Mouse (Mus musculus) forebrain, embryonic 14.5 days (tissue): ENCODE data around the gene Klk1b11. TPM values are rescaled to one million over a fixed set of nuclear protein-coding genes. Genes with fewer than 3 reads are reported as not detected.
"Not testable (repeated sequence)": the region's sequence is repeated elsewhere in the genome, so short reads cannot be mapped to it uniquely, and the experiment has no call there.

Experiments
- ATAC-seq: fragments of 200-750 bp; cut with Nextera tagmentation; 2 replicates; pipeline ENCODE4 v1.8.0; 2017; ENCODE audit warnings: mild to moderate bottlenecking, moderate library complexity
- DNase-seq: peaks from one replicate; pipeline ENCODE4 v3.0.0-alpha.2; 2015; ENCODE audit warnings: low spot score
- H3K27ac ChIP-seq: fragments of 300-500 bp; sonication (generic); 2 replicates; pipeline ENCODE4 v1.5.1; 2014; ENCODE audit warnings: low read depth, mild to moderate bottlenecking, control low read depth, low read length, moderate library complexity
- H3K27me3 ChIP-seq: fragments of 300-500 bp; sonication (generic); replicated peaks from 2 replicates; pipeline ENCODE4 v1.6.1; 2014; ENCODE audit warnings: low read length, control low read depth, mixed read lengths; ENCODE audit not compliant: control insufficient read depth, insufficient read depth
- H3K36me3 ChIP-seq: fragments of 300-500 bp; sonication (generic); 2 replicates; pipeline ENCODE4 v1.6.1; 2014; ENCODE audit warnings: low read length, control low read depth; ENCODE audit not compliant: control insufficient read depth, insufficient read depth
- H3K4me1 ChIP-seq: fragments of 300-500 bp; sonication (generic); 2 replicates; pipeline ENCODE4 v1.6.1; 2014; ENCODE audit warnings: antibody characterized with exemption, low read length, control low read depth; ENCODE audit not compliant: control insufficient read depth, insufficient read depth
- H3K4me2 ChIP-seq: fragments of 300-500 bp; sonication (generic); 2 replicates; pipeline ENCODE4 v1.6.1; 2014; ENCODE audit warnings: mild to moderate bottlenecking, control low read depth, low read length
- H3K4me3 ChIP-seq: fragments of 300-500 bp; sonication (generic); 2 replicates; pipeline ENCODE4 v1.5.1; 2014; ENCODE audit warnings: low read depth, low read length, control low read depth
- H3K9ac ChIP-seq: fragments of 300-500 bp; sonication (generic); 2 replicates; pipeline ENCODE4 v1.6.1; 2014; ENCODE audit warnings: mild to moderate bottlenecking, low read length, control low read depth, moderate library complexity
- H3K9me3 ChIP-seq: fragments of 300-500 bp; sonication (generic); replicated peaks from 2 replicates; pipeline ENCODE4 v1.6.1; 2016; ENCODE audit warnings: low read length, control low read depth, mixed read lengths; ENCODE audit not compliant: control insufficient read depth
- WGBS: fragments of 180-500 bp; shearing (Covaris S2); extraction: QIAGEN DNeasy Blood & Tissue Kit; methylation state at CpG from one replicate; pipeline ENCODE4 v1.1.7; 2014; 5-methylcytosine and 5-hydroxymethylcytosine counted together
- polyA plus RNA-seq: library from polyadenylated mRNA; unstranded; fragments of >200 nt; fragmentation: Nextera tagmentation; extraction: Ambion mirVana; gene quantifications from 2 replicates; pipeline ENCODE4 v1.2.1, GENCODE M21; 2014

Klk1b11 gene
- not detected in 2 replicates for polyA plus RNA-seq

DNA sequence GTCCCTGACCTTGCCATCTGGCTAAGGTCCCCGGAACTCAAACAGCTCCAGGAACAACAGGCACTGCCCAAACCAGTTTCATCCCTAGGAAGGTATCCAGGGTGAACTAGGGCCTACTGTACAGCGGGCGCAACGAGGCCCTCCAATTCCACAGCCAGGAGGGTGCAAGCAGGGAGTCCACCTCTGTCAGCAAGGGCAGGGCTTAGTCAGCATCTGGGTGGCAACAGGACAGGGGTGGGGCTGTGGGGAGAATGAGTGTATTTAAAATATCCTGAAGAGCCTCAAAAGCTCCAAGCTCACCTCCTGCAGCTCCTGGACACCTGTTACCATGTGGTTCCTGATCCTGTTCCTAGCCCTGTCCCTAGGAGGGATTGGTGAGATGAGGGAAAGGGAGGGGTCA, at the start of gene Klk1b11:
Gene Klk1b11, plus strand, starts transcription at position 301 of the 400 bp plus-strand sequence.
- not testable (repeated sequence) for H3K4me2 ChIP-seq, DNase-seq, ATAC-seq, H3K27me3 ChIP-seq, H3K4me1 ChIP-seq, H3K9me3 ChIP-seq, H3K36me3 ChIP-seq, H3K4me3 ChIP-seq, H3K9ac ChIP-seq, H3K27ac ChIP-seq
- WGBS = 89% methylated on average over 4 of the region's 4 CpGs

DNA sequence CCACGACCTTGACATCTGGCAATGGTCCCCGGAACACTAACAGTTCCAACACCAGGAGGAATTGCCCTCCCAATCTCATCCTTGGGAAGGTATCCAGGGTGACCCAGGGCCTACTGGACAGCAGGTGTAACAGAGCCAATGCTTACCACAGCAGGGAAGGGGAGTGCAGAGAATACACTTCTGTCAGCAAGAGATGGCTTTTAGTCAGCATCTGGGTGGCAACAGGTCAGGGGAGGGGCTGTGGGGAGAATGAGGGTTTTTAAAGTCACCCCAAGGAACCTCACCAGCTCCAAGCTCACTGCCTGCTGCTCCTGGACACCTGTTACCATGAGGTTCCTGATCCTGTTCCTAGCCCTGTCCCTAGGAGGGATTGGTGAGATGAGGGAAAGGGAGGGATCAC, 45.3 kb upstream of the Klk1b11 start, which contains the start of gene Klk1b8:
Gene Klk1b8, plus strand, starts transcription at position 301 of the 400 bp plus-strand sequence.
- Histone ChIP-seq H3K9me3 (no peaks in the 10 kb centered on the region), H3K9ac (no peak within 1 kb of the TSS), H3K4me2 (no peak within 1 kb of the TSS), H3K4me1 (no peaks in the 10 kb centered on the region), H3K27ac (no peak within 1 kb of the TSS), H3K36me3 (no peaks in the 10 kb centered on the region), H3K4me3 (no peak within 1 kb of the TSS), H3K27me3 (no peaks in the 10 kb centered on the region)
- 79% methylated on average over 2 of the region's 2 CpGs for WGBS
- ATAC-seq = no peak
- DNase-seq = no peak

DNA sequence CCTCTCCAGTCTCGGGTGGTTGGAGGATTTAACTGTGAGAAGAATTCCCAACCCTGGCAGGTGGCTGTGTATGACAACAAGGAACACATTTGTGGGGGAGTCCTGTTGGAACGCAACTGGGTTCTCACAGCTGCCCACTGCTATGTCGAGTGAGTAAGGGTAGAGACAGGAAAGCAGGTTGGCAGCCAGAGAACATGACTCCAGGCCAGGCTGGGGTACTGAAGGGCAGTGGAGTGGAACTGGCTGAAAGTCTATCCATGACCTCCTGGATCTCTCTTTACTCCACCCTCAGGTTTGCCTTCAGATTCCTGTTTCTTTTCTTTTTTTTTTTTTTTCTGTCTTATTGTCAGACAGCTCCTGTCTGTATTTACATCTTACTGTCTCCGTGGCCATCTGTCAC, 43.0 kb upstream of the Klk1b11 start:
- DNase-seq (no peak), ATAC-seq (no peak)
- Histone ChIP-seq H3K4me2 (no peak overlapping the region), H3K4me1 (no peaks in the 10 kb centered on the region), H3K36me3 (no peaks in the 10 kb centered on the region), H3K4me3 (no peak overlapping the region), H3K9me3 (no peaks in the 10 kb centered on the region), H3K27ac (no peak overlapping the region), H3K27me3 (no peaks in the 10 kb centered on the region), H3K9ac (no peak overlapping the region)
- 59% methylated on average over 4 of the region's 4 CpGs for WGBS

DNA sequence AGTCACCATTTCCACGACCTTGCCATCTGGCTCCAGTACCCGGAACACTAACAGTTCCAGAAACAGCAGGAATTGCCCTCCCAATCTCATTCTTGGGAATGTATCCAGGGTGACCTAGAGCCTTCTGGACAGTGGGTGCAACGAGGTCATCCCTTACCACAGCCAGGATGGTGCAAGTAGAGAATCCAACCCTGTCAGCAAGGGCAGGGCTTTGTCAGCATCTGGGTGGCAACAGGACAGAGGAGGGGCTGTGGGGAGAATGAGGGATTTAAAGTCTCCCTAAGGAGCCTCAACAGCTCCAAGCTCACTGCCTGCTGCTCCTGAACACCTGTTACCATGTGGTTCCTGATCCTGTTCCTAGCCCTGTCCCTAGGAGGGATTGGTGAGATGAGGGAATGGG, 29.2 kb upstream of the Klk1b11 start, which contains the start of gene Klk1b1:
Gene Klk1b1, plus strand, starts transcription at position 301 of the 400 bp plus-strand sequence.
- WGBS = 63% methylated on average over 3 of the region's 3 CpGs
- Histone ChIP-seq H3K9me3 (no peaks in the 10 kb centered on the region), H3K4me1 (no peaks in the 10 kb centered on the region), H3K4me2 (no peak within 1 kb of the TSS), H3K36me3 (no peaks in the 10 kb centered on the region), H3K27me3 (no peaks in the 10 kb centered on the region), H3K27ac (no peak within 1 kb of the TSS), H3K4me3 (no peak within 1 kb of the TSS), H3K9ac (no peak within 1 kb of the TSS)
- no peak for DNase-seq
- ATAC-seq = no peak

DNA sequence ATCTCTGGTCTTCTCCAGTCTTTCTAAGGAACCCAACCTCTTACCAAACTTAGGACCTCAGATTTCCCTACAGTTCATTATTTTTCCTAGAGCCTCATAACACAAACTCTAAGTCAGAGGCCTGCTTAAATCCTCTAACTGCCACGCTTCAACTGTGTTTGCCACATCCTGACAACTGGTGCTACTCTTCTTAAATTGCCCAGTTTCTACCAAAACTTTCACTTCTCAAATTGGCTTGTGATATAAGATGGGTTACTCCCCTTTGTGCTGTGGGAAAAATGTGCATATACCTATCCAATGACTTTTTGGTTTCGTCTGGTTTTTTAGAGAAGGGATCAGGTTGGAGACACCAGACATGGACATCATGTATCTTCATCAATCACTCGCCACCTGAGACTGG, 28.6 kb upstream of the Klk1b11 start:
- Histone ChIP-seq H3K4me2 (no peak overlapping the region), H3K27ac (no peak overlapping the region), H3K9ac (no peak overlapping the region), H3K9me3 (no peaks in the 10 kb centered on the region), H3K4me1 (no peaks in the 10 kb centered on the region), H3K4me3 (no peak overlapping the region), H3K27me3 (no peaks in the 10 kb centered on the region), H3K36me3 (no peaks in the 10 kb centered on the region)
- 85% methylated on average over 3 of the region's 3 CpGs for WGBS
- ATAC-seq = no peak
- no peak for DNase-seq

DNA sequence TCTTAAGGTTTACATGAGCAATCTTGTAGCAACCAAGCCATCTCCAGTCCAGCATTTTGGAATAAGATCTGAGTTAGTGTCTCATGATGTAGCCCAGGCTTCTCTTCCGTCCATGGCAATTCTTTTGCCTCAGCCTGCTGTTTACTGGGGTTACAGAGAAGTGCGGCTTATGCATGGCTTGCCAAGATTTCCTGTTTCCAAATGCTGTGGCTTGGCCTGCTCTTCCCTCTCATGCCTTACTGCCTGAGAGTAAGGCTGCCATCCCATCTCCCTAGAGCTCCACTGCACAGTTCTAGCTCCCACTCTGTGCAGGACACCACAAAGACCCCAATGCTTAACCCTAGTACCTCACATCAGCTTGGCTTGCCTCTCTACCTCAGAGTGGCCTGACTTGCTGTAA, 28.1 kb upstream of the Klk1b11 start:
- Histone ChIP-seq H3K9ac (no peak overlapping the region), H3K4me3 (no peak overlapping the region), H3K27ac (no peak overlapping the region), H3K4me1 (no peaks in the 10 kb centered on the region), H3K27me3 (no peaks in the 10 kb centered on the region), H3K9me3 (no peaks in the 10 kb centered on the region), H3K4me2 (no peak overlapping the region), H3K36me3 (no peaks in the 10 kb centered on the region)
- WGBS = 88% methylated on average over 2 of the region's 2 CpGs
- DNase-seq (no peak), ATAC-seq (no peak)

DNA sequence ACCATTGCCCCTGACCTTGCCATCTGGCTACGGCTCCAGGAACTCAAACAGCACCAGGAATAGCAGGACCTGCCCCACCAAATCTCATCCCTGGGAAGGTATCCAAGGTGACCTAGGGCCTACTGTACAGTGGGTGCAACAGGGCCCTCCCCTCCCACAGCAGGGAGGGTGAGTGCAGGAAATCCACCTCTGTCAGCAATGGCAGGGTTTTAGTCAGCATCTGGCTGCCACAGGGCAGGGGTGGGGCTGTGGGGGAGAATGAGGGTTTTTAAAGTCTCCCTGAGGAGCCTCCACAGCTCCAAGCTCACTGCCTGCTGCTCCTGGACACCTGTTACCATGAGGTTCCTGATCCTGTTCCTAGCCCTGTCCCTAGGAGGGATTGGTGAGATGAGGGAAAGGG, 19.9 kb upstream of the Klk1b11 start, which contains the start of gene Klk1b9:
Gene Klk1b9, plus strand, starts transcription at position 301 of the 400 bp plus-strand sequence.
- not testable (repeated sequence) for H3K27me3 ChIP-seq, H3K9ac ChIP-seq, ATAC-seq, H3K9me3 ChIP-seq, DNase-seq, H3K27ac ChIP-seq, H3K36me3 ChIP-seq, H3K4me1 ChIP-seq, H3K4me3 ChIP-seq, H3K4me2 ChIP-seq
- 88% methylated on average over 1 of the region's 1 CpGs for WGBS

DNA sequence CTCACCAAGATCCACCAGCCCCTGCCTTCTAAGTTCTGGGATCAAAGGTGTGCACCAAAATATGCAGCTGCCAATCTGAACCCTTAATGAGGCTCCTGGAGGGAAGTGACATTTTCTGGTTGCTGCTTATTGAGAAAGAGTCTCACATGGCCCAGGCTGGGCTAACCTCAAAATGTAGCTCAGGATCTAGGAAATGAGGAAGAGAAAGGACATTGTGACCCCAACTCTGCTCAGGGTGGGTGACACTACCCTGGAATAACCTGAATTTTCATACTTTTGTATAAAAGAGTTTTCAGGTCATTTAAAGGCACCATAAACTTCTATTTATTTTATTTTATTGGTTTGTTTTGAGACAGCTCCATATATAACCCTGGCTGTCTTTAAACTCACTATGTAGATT, 10.0 kb upstream of the Klk1b11 start:
- Histone ChIP-seq H3K27me3 (no peaks in the 10 kb centered on the region), H3K9me3 (no peaks in the 10 kb centered on the region), H3K9ac (no peak overlapping the region), H3K27ac (no peak overlapping the region), H3K4me2 (no peak overlapping the region), H3K36me3 (no peaks in the 10 kb centered on the region), H3K4me3 (no peak overlapping the region), H3K4me1 (no peaks in the 10 kb centered on the region)
- ATAC-seq (no peak), DNase-seq (no peak)

DNA sequence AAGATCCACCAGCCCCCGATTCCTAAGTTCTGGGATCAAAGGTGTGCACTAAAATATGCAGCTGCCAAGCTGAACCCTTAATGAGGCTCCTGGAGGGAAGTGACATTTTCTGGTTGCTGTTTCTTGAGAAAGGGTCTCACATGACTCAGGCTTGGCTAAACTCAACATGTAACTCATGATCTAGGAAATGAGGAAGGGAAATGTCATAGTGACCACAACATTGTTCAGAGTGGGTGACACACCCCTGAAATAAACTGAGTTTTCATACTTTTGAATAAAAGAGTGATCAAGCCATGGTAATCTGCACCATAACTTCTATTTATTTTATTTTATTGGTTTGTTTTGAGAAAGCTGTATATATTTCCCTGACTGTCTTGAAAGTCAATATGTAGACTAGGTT, 856 bp upstream of the Klk1b11 start:
- not testable (repeated sequence) for H3K36me3 ChIP-seq, H3K4me2 ChIP-seq, H3K4me3 ChIP-seq, H3K27ac ChIP-seq, H3K9me3 ChIP-seq, H3K9ac ChIP-seq, H3K4me1 ChIP-seq, H3K27me3 ChIP-seq, ATAC-seq, DNase-seq
- WGBS = 83% methylated on average over 1 of the region's 1 CpGs
